Mouse (Mus musculus) urinary bladder, postnatal 14 days (tissue): ENCODE results near the gene Dnajc5.

ENCODE experiments used
- DNase-seq: peaks from one replicate; pipeline ENCODE4 v3.0.0; 2021; ENCODE audit warnings: low spot score

Dnajc5 gene

GRCm38 (mm10) chr2:181572921-181573920 is 52.9 kb downstream of the Dnajc5 start:
- no peak for DNase-seq

GRCm38 (mm10) chr2:181573961-181574360 is 53.7 kb downstream of the Dnajc5 start:
- DNase-seq = no peak

GRCm38 (mm10) chr2:181574921-181575545 is 54.7 kb downstream of the Dnajc5 start:
- no peak for DNase-seq

GRCm38 (mm10) chr2:181576613-181577012 is 56.3 kb downstream of the Dnajc5 start:
- DNase-seq = no peak

- no peak for DNase-seq
These were observed 56.8 kb downstream of the Dnajc5 start for GRCm38 (mm10) chr2:181577126-181577525.

GRCm38 (mm10) chr2:181577981-181578581 is 57.8 kb downstream of the Dnajc5 start:
- no peak for DNase-seq

GRCm38 (mm10) chr2:181578790-181579618 is 58.7 kb downstream of the Dnajc5 start:
- DNase-seq = no peak

- DNase-seq = no peak
These were observed 59.4 kb downstream of the Dnajc5 start for GRCm38 (mm10) chr2:181579681-181580080.

- DNase-seq = no peak
These were observed 60.0 kb downstream of the Dnajc5 start for GRCm38 (mm10) chr2:181580131-181580772.

GRCm38 (mm10) chr2:181581016-181581401 is 60.7 kb downstream of the Dnajc5 start:
- peak; percentile 79 for DNase-seq

- DNase-seq = peak; percentile 88
These were observed 61.3 kb downstream of the Dnajc5 start for GRCm38 (mm10) chr2:181581402-181582120.

GRCm38 (mm10) chr2:181582358-181582757 is 62.1 kb downstream of the Dnajc5 start:
- DNase-seq = no peak

- no peak for DNase-seq
These were observed 62.7 kb downstream of the Dnajc5 start for GRCm38 (mm10) chr2:181582939-181583338.

- no peak for DNase-seq
These were observed 63.4 kb downstream of the Dnajc5 start for GRCm38 (mm10) chr2:181583460-181584257.

GRCm38 (mm10) chr2:181584411-181584942 is 64.2 kb downstream of the Dnajc5 start, which contains the start of gene Uckl1:
Gene Uckl1 (minus strand): TSS chr2:181584892.
- no peak for DNase-seq

- DNase-seq = no peak
These were observed 65.2 kb downstream of the Dnajc5 start for GRCm38 (mm10) chr2:181585506-181585905.

- no peak for DNase-seq
These were observed 65.8 kb downstream of the Dnajc5 start for GRCm38 (mm10) chr2:181586124-181586523.

- no peak for DNase-seq
These were observed 67.5 kb downstream of the Dnajc5 start for GRCm38 (mm10) chr2:181587796-181588195.

- DNase-seq = no peak
These were observed 68.0 kb downstream of the Dnajc5 start for GRCm38 (mm10) chr2:181588229-181588780.
